Mouse (Mus musculus) liver, postnatal 0 days (tissue): ENCODE data around the gene Hacd2.

Source experiments
- CTCF ChIP-seq: sonication (generic); IDR thresholded peaks from 2 replicates; pipeline ENCODE4 v1.5.1; 2016; ENCODE audit warnings: antibody characterized with exemption, low read depth
- EP300 ChIP-seq: IDR thresholded peaks from 2 replicates; pipeline ENCODE4 v1.6.1; 2016; ENCODE audit warnings: antibody characterized with exemption, low read depth, mild to moderate bottlenecking

GRCm38 (mm10) chr16:35075643-35076042, 53.4 kb downstream of the Hacd2 start:
- peak; percentile 47; the same call in 1 of the 2 replicates for TF ChIP-seq EP300
- TF ChIP-seq CTCF: no peak
